Mouse (Mus musculus): ENCODE measurements at regions not wholly inside any gene's neighbourhood (a gene's known extent, or its start where the extent isn't known, plus 50 kb on each side); places are given as distances from the start of the nearest gene placed in this dataset.

- TF ChIP-seq CTCF (IDR thresholded peaks at IDR 0.05; ENCODE audit: control insufficient read depth, insufficient read depth, low read length), result no peak
- no peak for TF ChIP-seq POLR2A (IDR thresholded peaks at IDR 0.05; ENCODE audit: borderline replicate concordance, control insufficient read depth, low read depth, low read length)
These were observed 78.8 kb upstream of the Lrig1 start for GRCm38 (mm10) chr6:94778797-94779196.

Data from bone marrow, adult 2 months (tissue).